Mouse (Mus musculus): Measurements from ENCODE around the gene Sugct. TPM values are rescaled to one million over a fixed set of nuclear protein-coding genes. Genes with fewer than 3 reads are reported as not detected.

Gene Sugct
- polyA plus RNA-seq, 1 experiment, result not detected

GRCm38 (mm10) chr13:17627108-17627507 is 68.2 kb downstream of the Sugct start:
- 93% methylated on average over 5 of the region's 5 CpGs for WGBS
- TF ChIP-seq POLR2A (IDR thresholded peaks at IDR 0.05; ENCODE audit: insufficient read depth, low read depth, low read length) (no peak), CTCF (IDR thresholded peaks at IDR 0.05; ENCODE audit: insufficient read depth, low read depth, low read length) (no peak)
- Histone ChIP-seq H3K4me1 (ENCODE audit: control insufficient read depth, insufficient read depth, low read length) (no peaks in the 10 kb centered on the region), H3K27ac (ENCODE audit: insufficient read depth, low read depth, low read length) (no peak overlapping the region), H3K4me3 (ENCODE audit: insufficient read depth, low read depth, low read length) (no peak overlapping the region)

GRCm38 (mm10) chr13:17624976-17625375 is 70.4 kb downstream of the Sugct start:
- Histone ChIP-seq H3K4me1 (ENCODE audit: control insufficient read depth, insufficient read depth, low read length) (no peaks in the 10 kb centered on the region), H3K27ac (ENCODE audit: insufficient read depth, low read depth, low read length) (no peak overlapping the region), H3K4me3 (ENCODE audit: insufficient read depth, low read depth, low read length) (no peak overlapping the region)
- TF ChIP-seq POLR2A (IDR thresholded peaks at IDR 0.05; ENCODE audit: insufficient read depth, low read depth, low read length) (no peak), CTCF (IDR thresholded peaks at IDR 0.05; ENCODE audit: insufficient read depth, low read depth, low read length) (no peak)

- no peak for TF ChIP-seq POLR2A (IDR thresholded peaks at IDR 0.05; ENCODE audit: insufficient read depth, low read depth, low read length)
- no peak for TF ChIP-seq CTCF (IDR thresholded peaks at IDR 0.05; ENCODE audit: insufficient read depth, low read depth, low read length)
- no peaks in the 10 kb centered on the region for H3K4me1 ChIP-seq (ENCODE audit: control insufficient read depth, insufficient read depth, low read length)
- WGBS, result 74% methylated on average over 1 of the region's 1 CpGs
- H3K27ac ChIP-seq (ENCODE audit: insufficient read depth, low read depth, low read length), result no peak overlapping the region
- H3K4me3 ChIP-seq (ENCODE audit: insufficient read depth, low read depth, low read length), result no peak overlapping the region
Observed at GRCm38 (mm10) chr13:17606217-17606616, 89.1 kb downstream of the Sugct start.

GRCm38 (mm10) chr13:17604670-17605069 is 90.7 kb downstream of the Sugct start:
- Histone ChIP-seq H3K4me1 (ENCODE audit: control insufficient read depth, insufficient read depth, low read length) (no peaks in the 10 kb centered on the region), H3K4me3 (ENCODE audit: insufficient read depth, low read depth, low read length) (no peak overlapping the region), H3K27ac (ENCODE audit: insufficient read depth, low read depth, low read length) (no peak overlapping the region)
- WGBS, result 76% methylated on average over 3 of the region's 3 CpGs
- no peak for TF ChIP-seq CTCF (IDR thresholded peaks at IDR 0.05; ENCODE audit: insufficient read depth, low read depth, low read length)
- no peak for TF ChIP-seq POLR2A (IDR thresholded peaks at IDR 0.05; ENCODE audit: insufficient read depth, low read depth, low read length)

- 94% methylated on average over 5 of the region's 5 CpGs for WGBS
- no peaks in the 10 kb centered on the region for H3K4me1 ChIP-seq (ENCODE audit: control insufficient read depth, insufficient read depth, low read length)
Observed at GRCm38 (mm10) chr13:17603756-17604155, 91.6 kb downstream of the Sugct start.

GRCm38 (mm10) chr13:17585267-17585913 is 110.0 kb downstream of the Sugct start:
- TF ChIP-seq CTCF (IDR thresholded peaks at IDR 0.05; ENCODE audit: insufficient read depth, low read depth, low read length) (no peak), POLR2A (IDR thresholded peaks at IDR 0.05; ENCODE audit: insufficient read depth, low read depth, low read length) (no peak)
- no peak overlapping the region for H3K27ac ChIP-seq (ENCODE audit: insufficient read depth, low read depth, low read length)
- 56% methylated on average over 3 of the region's 3 CpGs for WGBS
- H3K4me3 ChIP-seq (ENCODE audit: insufficient read depth, low read depth, low read length), result no peak overlapping the region
- no peaks in the 10 kb centered on the region for H3K4me1 ChIP-seq (ENCODE audit: control insufficient read depth, insufficient read depth, low read length)

More at GRCm38 (mm10) chr13:17603756-17604155, 91.6 kb downstream of the Sugct start:
- no peak for TF ChIP-seq CTCF (IDR thresholded peaks at IDR 0.05; ENCODE audit: insufficient read depth, low read depth, low read length)
- no peak for TF ChIP-seq POLR2A (IDR thresholded peaks at IDR 0.05; ENCODE audit: insufficient read depth, low read depth, low read length)
- Histone ChIP-seq H3K4me3 (ENCODE audit: insufficient read depth, low read depth, low read length) (no peak overlapping the region), H3K27ac (ENCODE audit: insufficient read depth, low read depth, low read length) (no peak overlapping the region)

GRCm38 (mm10) chr13:17584804-17585203 is 110.5 kb downstream of the Sugct start:
- no peaks in the 10 kb centered on the region for H3K4me1 ChIP-seq (ENCODE audit: control insufficient read depth, insufficient read depth, low read length)

GRCm38 (mm10) chr13:17581684-17582083 is 113.7 kb downstream of the Sugct start:
- WGBS, result 14% methylated on average over 2 of the region's 2 CpGs

More at GRCm38 (mm10) chr13:17584804-17585203, 110.5 kb downstream of the Sugct start:
- TF ChIP-seq POLR2A (IDR thresholded peaks at IDR 0.05; ENCODE audit: insufficient read depth, low read depth, low read length) (no peak), CTCF (IDR thresholded peaks at IDR 0.05; ENCODE audit: insufficient read depth, low read depth, low read length) (no peak)
- no peak overlapping the region for H3K27ac ChIP-seq (ENCODE audit: insufficient read depth, low read depth, low read length)
- no peak overlapping the region for H3K4me3 ChIP-seq (ENCODE audit: insufficient read depth, low read depth, low read length)

GRCm38 (mm10) chr13:17559357-17559756 is 136.0 kb downstream of the Sugct start:
- 96% methylated on average over 3 of the region's 3 CpGs for whole genome bisulfite sequencing
- Histone ChIP-seq H3K4me1 (ENCODE audit: control insufficient read depth, insufficient read depth, low read length) (no peaks in the 10 kb centered on the region), H3K4me3 (ENCODE audit: insufficient read depth, low read depth, low read length) (no peak overlapping the region), H3K27ac (ENCODE audit: insufficient read depth, low read depth, low read length) (no peak overlapping the region)
- no peak for TF ChIP-seq CTCF (IDR thresholded peaks at IDR 0.05; ENCODE audit: insufficient read depth, low read depth, low read length)
- TF ChIP-seq POLR2A (IDR thresholded peaks at IDR 0.05; ENCODE audit: insufficient read depth, low read depth, low read length), result no peak

More at GRCm38 (mm10) chr13:17581684-17582083, 113.7 kb downstream of the Sugct start:
- H3K4me1 ChIP-seq (ENCODE audit: control insufficient read depth, insufficient read depth, low read length), result no peaks in the 10 kb centered on the region
- no peak overlapping the region for H3K4me3 ChIP-seq (ENCODE audit: insufficient read depth, low read depth, low read length)
- no peak overlapping the region for H3K27ac ChIP-seq (ENCODE audit: insufficient read depth, low read depth, low read length)
- TF ChIP-seq POLR2A (IDR thresholded peaks at IDR 0.05; ENCODE audit: insufficient read depth, low read depth, low read length), result no peak
- TF ChIP-seq CTCF (IDR thresholded peaks at IDR 0.05; ENCODE audit: insufficient read depth, low read depth, low read length), result no peak
